Mouse (Mus musculus): ENCODE results near the gene Atp11a.

Gene Atp11a

DNA sequence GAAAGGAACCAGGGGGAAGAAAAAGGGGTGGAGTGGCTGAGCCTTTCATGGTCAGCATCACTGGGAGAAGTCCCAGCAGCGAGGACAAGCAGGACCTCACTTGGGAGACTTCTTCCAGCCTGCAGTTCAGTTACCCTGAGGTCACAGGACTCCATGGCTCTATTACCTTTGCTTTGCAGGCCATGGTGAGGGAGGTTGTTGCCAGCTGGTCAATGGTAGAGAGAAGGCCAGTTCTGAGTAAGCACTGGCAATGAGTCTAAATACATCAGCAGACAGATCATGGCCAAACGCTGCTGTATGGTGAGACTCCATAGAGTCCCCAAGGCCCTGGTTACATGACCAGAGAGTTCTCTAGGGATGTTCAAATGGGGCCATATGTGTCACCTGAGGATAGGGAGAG is 15.5 kb downstream of the Atp11a start:
- no peak for DNase-seq (ENCODE audit: low spot score)

DNA sequence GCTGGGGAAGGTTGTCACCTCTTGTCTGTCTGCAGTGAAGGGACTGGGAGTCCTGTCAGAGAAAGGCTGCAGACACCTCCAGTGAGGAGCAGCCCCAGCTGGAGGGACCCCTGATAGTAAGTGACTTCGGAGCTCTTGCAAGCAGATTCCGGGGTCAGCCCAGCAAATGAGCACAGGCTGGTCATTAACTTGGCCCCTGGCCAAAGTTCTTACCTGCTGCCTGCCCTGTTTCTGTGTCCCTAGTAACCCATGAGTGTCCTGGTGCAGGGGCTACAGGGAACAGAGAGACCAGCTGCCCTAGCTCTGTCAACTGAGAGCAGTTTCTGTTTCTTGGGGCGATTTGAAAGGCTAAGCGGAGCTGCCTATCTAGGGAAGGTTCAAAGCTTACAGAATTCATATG is 17.1 kb downstream of the Atp11a start:
- no peak for DNase-seq (ENCODE audit: low spot score)

DNA sequence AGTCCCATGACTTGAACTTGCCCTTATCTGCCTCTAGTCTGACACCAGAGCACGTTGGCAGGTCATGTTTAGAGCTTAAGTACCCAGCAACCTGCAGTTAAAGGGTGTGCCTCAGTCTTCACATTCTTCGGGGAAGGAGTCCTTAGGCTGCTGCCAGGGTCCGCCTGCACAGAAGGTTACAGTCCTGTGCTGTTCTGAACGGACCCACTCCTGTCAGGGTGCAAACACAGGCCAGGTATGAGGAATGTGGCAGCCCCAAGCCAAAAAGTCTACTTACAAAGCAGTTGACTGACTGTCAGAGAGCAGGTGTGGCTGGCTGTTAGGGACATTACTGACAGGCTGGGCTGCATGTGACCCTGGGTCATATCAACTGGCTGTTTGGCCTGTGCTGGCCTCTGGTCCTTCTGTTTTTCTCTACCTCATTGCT is 18.1 kb downstream of the Atp11a start:
- no peak for DNase-seq (ENCODE audit: low spot score)

DNA sequence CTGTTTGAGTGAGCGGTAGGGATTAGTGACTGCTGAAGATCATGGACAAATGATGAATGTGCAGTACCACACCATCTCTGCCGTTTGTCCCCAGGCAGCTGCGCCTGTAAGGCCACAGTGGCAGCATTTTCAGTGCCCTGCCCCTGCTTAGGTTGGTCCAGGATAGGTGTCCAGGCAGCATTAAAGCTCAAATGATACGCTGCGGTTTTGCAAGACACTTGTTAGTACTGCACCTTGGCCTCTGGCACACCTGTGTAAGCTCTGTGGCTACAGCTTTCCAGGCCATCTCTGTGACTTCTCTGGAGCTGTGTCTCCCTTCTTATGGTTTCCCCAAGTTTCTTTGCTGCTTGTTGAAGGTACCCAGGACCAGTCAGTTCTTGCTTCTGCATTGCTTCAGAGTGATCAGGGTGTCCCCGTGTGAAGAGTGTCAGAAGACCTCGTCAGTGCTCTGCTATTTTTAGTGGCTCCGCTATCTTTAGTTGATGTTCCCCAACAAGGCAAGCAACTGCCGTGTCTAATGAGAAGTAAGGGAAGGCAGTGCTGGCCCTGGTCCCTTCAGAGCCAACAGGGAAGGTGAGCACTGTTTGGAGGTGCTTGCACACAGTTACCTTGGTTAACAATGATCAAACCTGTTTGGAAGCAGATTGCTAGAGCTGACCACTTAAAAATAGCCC is 18.6 kb downstream of the Atp11a start:
- DNase-seq (ENCODE audit: low spot score): no peak

DNA sequence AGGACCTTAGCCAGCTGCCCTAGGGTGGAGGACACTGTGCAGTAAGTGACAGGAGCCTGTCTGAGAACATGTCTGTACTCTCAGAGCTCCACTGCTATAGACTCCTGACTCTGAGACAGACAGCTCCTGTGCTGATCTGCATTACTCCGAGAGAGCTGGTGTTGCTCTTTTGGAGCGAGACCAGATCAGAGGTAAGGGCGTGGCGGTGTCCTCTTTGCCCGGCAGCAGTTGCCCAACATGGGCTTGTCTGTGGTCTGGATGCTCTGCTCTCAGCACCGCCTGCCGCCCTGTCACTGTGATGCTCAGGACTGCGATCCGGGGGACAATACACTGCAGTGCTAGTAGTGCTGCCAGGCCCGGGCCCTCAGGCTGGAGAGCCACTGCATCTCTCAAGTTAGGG is 19.4 kb downstream of the Atp11a start:
- DNase-seq (ENCODE audit: low spot score): no peak

DNA sequence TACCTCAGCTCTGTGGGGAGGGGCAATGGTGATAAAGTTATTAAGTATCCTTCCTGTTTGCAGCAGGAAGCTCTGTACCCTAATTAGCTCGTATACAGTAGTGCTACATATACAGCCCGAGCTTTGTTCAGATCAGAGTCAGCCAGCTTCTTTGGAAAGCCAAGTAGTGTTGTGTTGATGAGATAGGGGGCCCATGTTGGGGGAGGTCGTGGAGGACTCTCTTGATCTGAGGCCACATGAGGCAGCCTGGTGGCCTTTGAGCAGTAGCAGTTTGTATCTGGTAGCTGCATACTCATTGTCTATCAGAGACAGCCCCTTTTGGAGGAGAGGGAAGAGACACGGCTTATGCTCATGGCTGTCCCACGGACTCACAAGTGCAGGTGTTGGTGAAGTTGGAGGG is 20.4 kb downstream of the Atp11a start:
- no peak for DNase-seq (ENCODE audit: low spot score)

DNA sequence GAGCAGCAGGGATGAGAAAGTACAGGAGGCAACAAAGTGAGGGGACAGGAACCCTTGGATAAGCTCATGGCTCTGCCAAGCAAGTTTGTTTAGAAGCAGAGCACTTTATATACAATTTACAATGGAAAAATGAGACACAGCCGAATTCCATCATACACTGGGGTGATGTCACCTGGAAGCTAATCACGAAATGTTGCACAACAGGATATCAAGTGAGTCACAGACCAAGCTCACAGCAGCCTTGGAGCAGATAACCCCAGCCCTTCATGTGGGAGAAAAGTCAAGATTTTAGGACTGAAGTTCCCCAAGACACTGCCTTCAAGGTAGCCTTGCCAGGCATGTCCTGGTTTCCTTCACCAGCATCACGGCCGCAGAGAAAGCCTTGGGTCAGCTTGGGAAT is 22.7 kb downstream of the Atp11a start:
- DNase-seq (ENCODE audit: low spot score): no peak

DNA sequence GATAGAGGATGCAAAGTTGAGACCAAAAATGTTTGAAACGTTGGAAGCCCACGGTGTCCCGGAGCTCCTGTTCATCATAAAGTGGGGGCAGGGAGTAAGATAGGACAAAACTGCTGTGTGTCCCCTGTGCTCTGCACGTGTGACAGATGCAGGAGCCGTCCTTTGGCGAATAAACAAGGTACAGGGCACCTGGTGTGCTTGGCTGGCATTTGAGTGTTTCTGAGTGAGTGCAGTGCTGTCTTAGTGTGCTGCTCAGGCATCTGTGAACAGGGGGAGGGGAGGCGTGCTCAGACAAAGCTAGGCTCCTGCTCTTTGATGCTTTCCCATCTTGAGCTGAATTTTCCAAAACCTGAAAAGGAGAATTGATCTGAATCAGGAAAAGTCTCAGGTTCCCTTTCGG is 28.7 kb downstream of the Atp11a start:
- no peak for DNase-seq (ENCODE audit: low spot score)

DNA sequence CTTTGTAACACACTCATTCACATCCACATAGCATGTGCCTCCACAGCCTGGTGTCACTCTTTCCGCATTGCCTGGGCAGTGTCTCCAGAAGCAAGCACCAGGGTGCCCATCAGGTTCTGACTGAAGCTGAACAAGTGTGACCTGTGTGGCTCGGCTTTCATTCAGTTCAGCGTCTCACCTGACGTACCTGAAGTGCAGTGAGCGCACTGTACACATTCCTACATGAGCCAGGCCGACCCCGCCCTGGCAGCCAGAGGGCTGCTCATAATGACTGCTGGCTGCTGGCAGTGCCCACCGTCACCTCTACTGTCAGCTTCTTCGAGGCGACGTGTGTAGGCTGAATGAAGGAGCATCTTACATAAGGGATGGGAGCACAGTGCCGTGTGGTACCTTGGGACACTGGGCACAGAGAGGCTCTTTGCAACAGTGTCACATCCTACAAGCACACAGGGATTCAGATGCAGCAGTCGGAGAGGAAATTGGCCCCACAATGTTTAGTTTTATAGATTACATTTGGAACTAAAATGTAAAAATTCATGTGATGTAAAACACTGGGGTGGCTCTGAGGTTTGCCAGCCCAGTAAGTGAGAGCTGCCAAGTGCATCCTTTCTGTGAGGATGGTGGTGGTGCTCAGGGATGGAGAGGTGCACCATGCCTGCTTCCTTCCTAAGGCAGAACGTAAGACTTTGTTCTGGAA is 29.6 kb downstream of the Atp11a start:
- DNase-seq (ENCODE audit: low spot score): no peak

DNA sequence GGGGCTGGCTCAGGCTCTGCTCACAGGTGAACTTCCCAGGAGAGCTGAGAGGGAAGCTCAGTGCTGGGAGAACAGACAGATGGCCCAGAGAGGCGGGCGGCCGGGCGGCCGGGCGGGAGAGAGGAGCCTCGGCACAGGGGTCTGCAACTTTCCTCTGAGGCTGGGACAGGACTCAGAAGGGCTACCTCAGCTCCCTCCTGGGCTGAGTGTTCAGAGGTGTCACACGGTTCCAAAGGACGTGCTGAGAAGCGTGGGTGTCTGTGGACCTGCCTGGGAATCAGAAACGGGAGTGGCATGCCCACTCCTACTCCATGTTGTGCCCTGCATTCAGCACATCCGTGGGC is 30.1 kb downstream of the Atp11a start:
- no peak for DNase-seq (ENCODE audit: low spot score)

DNA sequence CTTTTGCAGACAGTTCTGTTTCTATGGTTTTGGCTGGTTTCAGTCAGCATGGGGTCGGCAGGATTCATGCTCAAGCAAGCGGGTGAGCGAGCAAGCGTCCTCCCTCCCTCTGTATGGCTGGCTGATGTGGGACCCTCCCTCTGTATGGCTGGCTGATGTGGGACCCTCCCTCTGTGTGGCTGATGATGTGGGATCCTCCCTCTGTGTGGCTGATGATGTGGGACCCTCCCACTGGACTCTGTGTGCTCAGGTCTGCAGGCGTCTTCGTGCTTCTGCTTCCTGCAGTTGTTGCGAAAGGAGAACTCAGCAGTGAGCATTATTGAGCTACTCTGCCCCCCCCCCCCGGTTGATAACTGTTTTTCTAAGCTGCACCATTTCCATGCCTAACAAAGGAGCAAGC is 30.6 kb downstream of the Atp11a start:
- no peak for DNase-seq (ENCODE audit: low spot score)

DNA sequence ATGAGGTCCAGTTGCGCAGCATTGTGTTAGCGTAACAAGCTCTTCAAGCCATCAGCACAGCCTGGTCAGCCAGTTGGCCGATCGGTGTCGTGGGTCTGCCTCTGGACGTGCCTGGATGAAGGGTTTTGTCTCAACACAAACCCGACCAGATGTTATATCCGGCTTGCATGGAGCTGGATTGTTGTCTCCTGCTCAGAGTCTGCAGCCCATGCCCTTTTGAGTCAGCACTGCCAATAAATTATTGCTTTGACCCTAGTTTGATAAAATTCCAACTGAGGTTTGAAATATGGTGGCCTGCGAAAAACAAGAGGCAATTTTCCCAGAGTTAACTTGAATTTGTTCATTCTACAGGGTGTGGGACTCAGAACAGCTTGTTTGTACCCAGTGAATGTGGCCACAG is 31.9 kb downstream of the Atp11a start:
- DNase-seq (ENCODE audit: low spot score): no peak

DNA sequence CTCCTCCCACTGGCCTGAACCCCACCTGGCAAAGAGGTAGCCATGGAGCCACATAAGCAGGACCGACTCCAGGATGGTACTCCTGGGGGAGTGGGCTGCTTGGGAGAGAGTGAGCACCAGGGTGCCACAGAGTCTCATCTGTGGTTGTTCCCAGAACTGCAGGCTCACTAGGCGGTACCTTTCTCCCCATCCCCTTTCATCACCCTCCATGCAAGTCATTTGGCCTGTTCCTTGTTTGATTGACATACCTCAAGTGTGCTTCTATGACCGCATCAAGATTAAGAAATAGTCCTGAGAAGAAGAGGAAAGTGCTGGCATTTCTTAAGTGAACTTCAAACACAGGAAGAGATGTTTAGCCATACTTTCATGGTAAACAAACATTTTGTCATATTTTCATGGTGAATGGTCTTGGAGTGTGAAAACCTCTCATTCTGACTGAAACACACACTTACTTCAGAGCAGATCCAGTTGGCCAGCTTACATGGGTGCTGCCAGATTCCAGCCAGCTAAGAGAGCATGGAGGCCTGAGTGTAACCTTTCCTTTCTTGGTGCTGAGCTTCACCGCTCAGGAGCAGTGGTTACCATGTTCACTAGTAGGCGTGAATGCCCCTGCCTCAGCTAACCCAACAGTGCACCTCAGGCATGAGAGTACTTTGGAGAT is 38.3 kb downstream of the Atp11a start:
- no peak for DNase-seq (ENCODE audit: low spot score)

DNA sequence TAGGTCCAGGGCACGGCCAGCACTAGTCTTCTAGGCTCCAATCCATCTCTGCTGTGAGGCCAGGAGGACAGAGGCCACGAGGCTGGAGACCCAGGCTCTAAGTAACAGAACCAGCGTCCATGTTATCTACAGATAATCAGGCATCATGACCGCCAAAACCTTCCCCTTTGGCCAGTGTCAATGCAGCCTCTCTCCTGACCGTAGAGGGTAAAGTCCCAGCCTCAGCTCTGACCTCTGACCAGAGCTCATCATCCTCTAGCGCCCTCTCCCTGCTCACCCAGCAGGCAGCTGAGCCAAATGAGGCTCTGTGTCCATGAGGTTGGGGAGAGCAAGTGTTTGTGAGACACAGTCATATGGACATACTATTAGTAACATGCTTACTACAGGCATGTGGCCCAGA is 42.3 kb downstream of the Atp11a start:
- no peak for DNase-seq (ENCODE audit: low spot score)

DNA sequence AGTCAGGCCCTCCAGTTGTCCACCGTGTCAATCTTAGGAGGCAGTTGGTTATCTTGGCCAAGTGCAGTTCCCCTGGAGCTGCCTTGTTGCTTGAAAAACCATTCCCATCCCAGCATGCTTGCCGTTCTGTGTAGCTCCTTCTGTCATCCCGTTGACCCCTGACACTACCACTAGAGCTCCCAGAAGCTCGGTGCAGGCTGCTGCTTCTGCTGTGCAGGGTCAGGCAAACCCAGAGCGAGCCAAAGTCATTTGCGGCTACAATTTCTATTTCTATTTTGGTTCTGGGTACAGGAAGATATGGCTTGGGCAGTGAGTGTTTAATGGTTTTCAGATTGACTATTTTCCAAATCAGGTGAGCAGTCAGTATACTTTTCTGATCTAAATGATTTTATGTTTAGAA is 43.0 kb downstream of the Atp11a start:
- DNase-seq (ENCODE audit: low spot score): no peak

DNA sequence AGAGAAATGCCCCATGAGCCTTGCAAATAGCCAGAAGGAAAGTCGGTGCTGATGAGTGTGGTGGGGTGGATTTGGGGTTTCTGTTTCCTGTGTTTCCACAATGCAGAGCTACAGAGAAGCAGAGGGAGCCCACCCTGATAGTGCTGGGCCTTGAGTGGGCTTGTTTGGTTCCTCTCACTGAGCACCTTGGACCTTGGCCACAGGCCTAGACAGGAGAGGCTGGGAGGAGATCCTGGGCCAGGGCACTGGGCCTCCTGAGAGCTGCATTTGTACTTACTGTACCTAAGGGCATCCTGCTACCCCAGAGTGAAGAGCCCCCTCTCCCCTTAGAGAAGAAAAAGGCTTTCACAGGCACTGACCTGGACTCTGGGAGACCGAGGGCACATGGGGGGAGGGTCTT is 43.4 kb downstream of the Atp11a start:
- DNase-seq (ENCODE audit: low spot score): no peak

DNA sequence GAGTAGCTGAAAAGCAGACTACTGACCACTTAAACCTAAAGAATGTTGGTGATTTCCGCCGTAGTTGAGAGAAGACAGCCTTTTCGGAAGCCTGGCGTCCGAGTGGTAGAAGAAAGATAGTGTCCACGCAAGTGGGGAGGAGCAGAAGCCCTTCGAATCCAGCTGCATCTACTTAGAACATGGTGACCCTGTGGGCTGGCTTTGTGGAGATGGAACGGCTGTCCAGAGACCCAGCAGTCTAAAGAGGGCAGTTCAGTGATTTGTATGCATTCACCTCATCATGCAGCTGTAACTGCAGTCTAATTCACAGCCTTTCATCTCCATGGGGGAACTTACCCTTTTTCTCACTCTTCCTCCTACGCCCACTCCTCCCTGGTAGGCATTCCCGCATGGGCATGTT is 44.8 kb downstream of the Atp11a start:
- no peak for DNase-seq (ENCODE audit: low spot score)

DNA sequence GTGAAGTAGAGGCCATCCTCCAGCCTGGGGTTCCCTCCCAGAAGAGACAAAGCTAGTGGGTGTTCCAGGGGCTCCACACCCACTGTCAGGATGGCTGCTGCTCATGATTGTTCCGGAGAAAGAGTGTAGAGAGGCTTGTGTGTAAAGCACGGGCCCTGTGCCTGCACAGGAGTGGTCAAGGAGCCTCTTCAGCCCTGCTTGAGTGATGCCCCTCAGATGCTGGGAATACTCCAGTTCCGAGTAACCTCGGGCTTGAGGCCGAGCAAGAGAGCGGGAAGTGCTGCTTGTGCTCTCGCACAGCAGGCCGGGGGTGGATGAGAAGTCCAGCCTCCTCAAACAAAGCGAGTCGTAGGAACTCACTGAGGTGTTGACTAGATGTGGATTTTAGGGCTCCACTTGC is 46.3 kb downstream of the Atp11a start:
- DNase-seq (ENCODE audit: low spot score): no peak

DNA sequence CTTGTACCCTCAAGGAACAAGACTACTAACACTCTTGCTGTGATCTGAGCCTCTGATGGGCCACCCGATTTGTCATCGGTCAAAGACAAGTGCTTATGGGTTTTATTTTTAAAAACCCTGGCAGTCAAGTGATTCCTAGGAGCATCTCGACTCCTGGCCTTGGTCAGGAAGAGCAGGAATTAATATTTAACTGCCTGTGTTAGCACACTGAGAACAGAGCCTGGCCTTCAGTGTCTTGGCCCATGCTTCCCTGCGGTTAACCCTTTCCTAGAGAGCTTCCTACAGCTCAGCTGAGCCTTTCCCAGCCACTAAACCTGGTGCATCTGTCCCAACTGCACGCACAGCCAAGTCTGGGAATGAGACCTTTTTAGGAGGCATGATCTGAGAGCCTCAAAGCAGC is 48.1 kb downstream of the Atp11a start:
- no peak for DNase-seq (ENCODE audit: low spot score)

DNA sequence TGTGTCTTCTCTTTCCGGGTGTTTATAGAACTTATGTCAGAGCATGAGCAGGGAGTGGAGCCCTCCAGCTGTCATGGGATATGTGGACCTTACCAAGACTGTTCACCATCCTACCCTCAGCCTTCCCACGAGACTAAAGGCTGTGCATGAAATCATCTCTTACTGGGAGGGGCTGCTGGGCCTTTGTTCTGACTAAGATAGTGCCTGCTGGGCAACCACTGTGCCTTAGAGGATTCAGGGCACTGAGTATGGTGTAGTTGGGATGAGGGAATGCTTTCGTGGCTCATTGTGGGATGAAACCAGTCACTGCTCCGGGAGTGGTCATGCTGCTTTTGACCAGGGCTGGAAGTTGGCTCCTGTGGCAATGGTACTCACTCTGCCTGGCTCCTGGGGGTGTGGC is 48.8 kb downstream of the Atp11a start:
- DNase-seq (ENCODE audit: low spot score): no peak

DNA sequence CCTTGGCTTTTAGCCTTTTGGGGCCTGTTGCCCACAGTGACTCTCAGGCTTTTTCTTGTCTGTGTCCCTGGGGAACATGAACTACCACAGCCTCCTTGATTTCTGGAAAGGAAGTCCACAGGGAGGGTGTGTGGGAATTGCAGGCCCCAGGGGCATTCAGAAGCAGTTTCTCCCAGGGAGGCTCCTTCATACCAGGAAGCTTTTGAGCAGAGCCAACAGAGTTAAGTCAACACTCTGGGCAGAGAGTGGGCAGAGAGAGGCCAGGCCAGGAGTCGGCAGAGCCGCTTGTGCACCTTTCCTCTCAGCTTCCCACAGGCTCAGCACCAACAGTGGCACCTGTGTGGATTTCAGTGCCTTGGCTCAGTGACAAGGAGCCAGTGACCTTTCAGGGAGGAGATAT is 51.2 kb downstream of the Atp11a start:
- no peak for DNase-seq (ENCODE audit: low spot score)

DNA sequence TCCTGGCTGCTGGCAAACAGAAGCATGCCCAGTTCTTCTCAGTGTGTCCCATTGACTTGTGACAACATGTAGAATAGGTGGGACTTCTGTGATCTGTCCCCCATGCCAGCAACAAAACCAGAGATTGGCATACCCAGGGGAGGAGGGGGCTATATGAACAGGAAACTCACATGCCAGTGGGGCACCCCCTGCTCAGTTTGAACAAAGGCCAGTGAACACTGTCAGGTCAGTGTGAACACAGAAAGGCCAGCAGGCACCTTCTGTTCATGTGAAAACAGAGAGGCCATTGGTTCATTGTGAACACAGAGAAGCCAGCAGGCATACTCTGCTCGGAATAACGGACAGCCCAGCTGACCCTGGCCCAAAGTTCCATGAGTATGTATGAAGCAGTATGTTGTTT is 52.7 kb downstream of the Atp11a start:
- no peak for DNase-seq (ENCODE audit: low spot score)

DNA sequence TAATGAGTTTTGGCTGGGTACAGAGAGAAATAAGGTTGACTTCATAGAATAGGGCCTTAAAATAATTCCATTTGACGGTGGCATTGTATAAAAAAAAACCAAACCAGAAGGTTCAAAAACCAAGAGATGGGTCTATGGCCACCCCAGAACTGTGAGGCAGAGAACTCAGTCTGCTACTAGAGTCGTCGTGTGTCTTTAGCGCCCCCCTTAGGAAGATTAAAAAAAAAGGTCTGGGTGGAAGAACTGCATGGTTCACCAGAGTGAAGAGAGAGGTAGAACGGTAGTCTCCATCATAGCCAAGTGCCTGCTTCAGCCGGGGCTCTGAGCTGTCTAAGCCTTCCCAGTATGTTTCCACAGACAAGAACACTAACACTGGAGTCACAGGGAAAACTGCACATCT is 54.4 kb downstream of the Atp11a start:
- DNase-seq (ENCODE audit: low spot score): no peak

DNA sequence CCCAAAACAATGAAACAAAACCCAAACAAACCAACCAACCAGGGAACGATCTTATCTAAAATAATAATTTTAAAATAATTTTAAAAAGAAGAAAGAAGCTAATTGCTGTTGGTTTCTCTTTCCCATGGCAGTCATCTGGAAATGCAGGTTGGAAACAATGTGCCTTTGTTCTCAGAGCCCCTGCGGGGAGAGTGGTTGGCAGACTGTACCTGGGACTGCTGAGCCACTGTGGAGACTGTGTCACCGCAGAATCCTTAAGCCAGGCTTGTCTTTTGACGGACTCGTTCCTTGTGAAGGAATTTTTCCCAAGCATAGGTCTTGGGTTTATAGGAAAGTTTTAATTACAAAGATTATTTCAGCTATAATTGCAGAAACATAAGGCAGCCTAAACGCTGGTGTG is 59.6 kb downstream of the Atp11a start:
- DNase-seq (ENCODE audit: low spot score): no peak

Data from ovary, postnatal 36 days (tissue).